Mouse (Mus musculus): ENCODE data around the gene Pfkl. TPM values are rescaled to one million over a fixed set of nuclear protein-coding genes. Genes with fewer than 3 reads are reported as not detected.

The Pfkl gene
- polyA plus RNA-seq (2016; fragmentation: Nextera tagmentation; extraction: Ambion mirVana), result 203 and 242 TPM in 2 replicates

- Histone ChIP-seq H3K4me3 (peak within 1 kb of the TSS; percentile 83), H3K4me1 (peaks cover 47% of the 10 kb centered on the region)
- WGBS, result 1% methylated on average over 9 of the region's 9 CpGs
Observed at GRCm38 (mm10) chr10:78009945-78010293, at the start of gene Pfkl. Pfkl (minus strand) TSS chr10:78010083.

GRCm38 (mm10) chr10:78057056-78057455, 47.2 kb upstream of the Pfkl start:
- Histone ChIP-seq H3K4me1 (no peaks in the 10 kb centered on the region), H3K36me3 (no peaks in the 10 kb centered on the region), H3K27me3 (ENCODE audit: low read depth, poor library complexity, severe bottlenecking) (no peaks in the 10 kb centered on the region), H3K27ac (replicated peaks) (no peak overlapping the region), H3K4me3 (no peak overlapping the region), H3K9me3 (replicated peaks) (no peaks in the 10 kb centered on the region)
- DNase-seq (ENCODE audit: low spot score), result no peak
- 92% methylated on average over 8 of the region's 8 CpGs for WGBS

More at GRCm38 (mm10) chr10:78009945-78010293, at the start of gene Pfkl:
- peaks cover 21% of the 10 kb centered on the region for H3K36me3 ChIP-seq
- peak within 1 kb of the TSS; percentile 98 for H3K27ac ChIP-seq (replicated peaks)
- H3K9me3 ChIP-seq (replicated peaks), result no peaks in the 10 kb centered on the region; the same call in 1 of the 2 replicates
- DNase-seq (ENCODE audit: low spot score), result no peak
- H3K27me3 ChIP-seq (ENCODE audit: low read depth, poor library complexity, severe bottlenecking), result peaks cover 8% of the 10 kb centered on the region; the same call in 1 of the 2 replicates

GRCm38 (mm10) chr10:78054633-78055565, 45.0 kb upstream of the Pfkl start:
- H3K4me1 ChIP-seq, result no peaks in the 10 kb centered on the region
- no peaks in the 10 kb centered on the region for H3K9me3 ChIP-seq (replicated peaks)
- no peaks in the 10 kb centered on the region for H3K27me3 ChIP-seq (ENCODE audit: low read depth, poor library complexity, severe bottlenecking)
- DNase-seq (ENCODE audit: low spot score), result no peak
- no peak overlapping the region for H3K27ac ChIP-seq (replicated peaks)
- whole genome bisulfite sequencing, result 68% methylated on average over 19 of the region's 19 CpGs
- H3K36me3 ChIP-seq, result no peaks in the 10 kb centered on the region
- H3K4me3 ChIP-seq, result no peak overlapping the region

GRCm38 (mm10) chr10:78049519-78050035, 39.7 kb upstream of the Pfkl start:
- no peak overlapping the region for H3K27ac ChIP-seq (replicated peaks)
- H3K9me3 ChIP-seq (replicated peaks), result no peaks in the 10 kb centered on the region
- no peak overlapping the region for H3K4me3 ChIP-seq
- peaks cover 2% of the 10 kb centered on the region; the same call in 1 of the 2 replicates for H3K27me3 ChIP-seq (ENCODE audit: low read depth, poor library complexity, severe bottlenecking)
- DNase-seq (ENCODE audit: low spot score), result no peak
- WGBS, result 57% methylated on average over 11 of the region's 11 CpGs
- 0 out of 2 replicates have a peak, but pooled peaks cover 3% of the 10 kb centered on the region for H3K4me1 ChIP-seq
- H3K36me3 ChIP-seq, result no peaks in the 10 kb centered on the region

- WGBS, result 91% methylated on average over 9 of the region's 10 CpGs
- Histone ChIP-seq H3K27me3 (ENCODE audit: low read depth, poor library complexity, severe bottlenecking) (peaks cover 7% of the 10 kb centered on the region), H3K36me3 (no peaks in the 10 kb centered on the region), H3K4me3 (no peak overlapping the region), H3K4me1 (peaks cover 10% of the 10 kb centered on the region), H3K27ac (replicated peaks) (no peak overlapping the region), H3K9me3 (replicated peaks) (no peaks in the 10 kb centered on the region)
- DNase-seq (ENCODE audit: low spot score), result no peak
Observed at GRCm38 (mm10) chr10:78048061-78048730, 38.3 kb upstream of the Pfkl start.

GRCm38 (mm10) chr10:78046388-78046787, 36.5 kb upstream of the Pfkl start:
- no peak overlapping the region for H3K27ac ChIP-seq (replicated peaks)
- no peak for DNase-seq (ENCODE audit: low spot score)
- H3K36me3 ChIP-seq, result no peaks in the 10 kb centered on the region
- H3K9me3 ChIP-seq (replicated peaks), result no peaks in the 10 kb centered on the region
- peaks cover 13% of the 10 kb centered on the region for H3K4me1 ChIP-seq
- H3K27me3 ChIP-seq (ENCODE audit: low read depth, poor library complexity, severe bottlenecking), result peaks cover 18% of the 10 kb centered on the region
- whole genome bisulfite sequencing, result 81% methylated on average over 4 of the region's 4 CpGs
- no peak overlapping the region for H3K4me3 ChIP-seq

- H3K4me3 ChIP-seq, result no peak overlapping the region
- no peak for DNase-seq (ENCODE audit: low spot score)
- H3K36me3 ChIP-seq, result no peaks in the 10 kb centered on the region
- peaks cover 12% of the 10 kb centered on the region for H3K4me1 ChIP-seq
- no peaks in the 10 kb centered on the region for H3K9me3 ChIP-seq (replicated peaks)
- WGBS, result 62% methylated on average over 1 of the region's 1 CpGs
- H3K27ac ChIP-seq (replicated peaks), result no peak overlapping the region
- peaks cover 18% of the 10 kb centered on the region for H3K27me3 ChIP-seq (ENCODE audit: low read depth, poor library complexity, severe bottlenecking)
Observed at GRCm38 (mm10) chr10:78044531-78044930, 34.6 kb upstream of the Pfkl start.

GRCm38 (mm10) chr10:78043406-78043836, 33.5 kb upstream of the Pfkl start, which contains the start of gene Aire:
Aire (minus strand) TSS chr10:78043610.
- H3K4me3 ChIP-seq, result peak within 1 kb of the TSS; percentile 47
- H3K27ac ChIP-seq (replicated peaks), result peak within 1 kb of the TSS; percentile 74
- 1% methylated on average over 27 of the region's 27 CpGs for WGBS
- peaks cover 18% of the 10 kb centered on the region for H3K27me3 ChIP-seq (ENCODE audit: low read depth, poor library complexity, severe bottlenecking)
- DNase-seq (ENCODE audit: low spot score), result peak; percentile 73
- H3K4me1 ChIP-seq, result peaks cover 10% of the 10 kb centered on the region
- H3K36me3 ChIP-seq, result no peaks in the 10 kb centered on the region
- H3K9me3 ChIP-seq (replicated peaks), result no peaks in the 10 kb centered on the region

GRCm38 (mm10) chr10:78042697-78043405, 33.0 kb upstream of the Pfkl start:
- 64% methylated on average over 14 of the region's 14 CpGs for WGBS
- H3K36me3 ChIP-seq, result no peaks in the 10 kb centered on the region
- peak overlapping the region; percentile 47 for H3K4me3 ChIP-seq
- peak overlapping the region; percentile 74 for H3K27ac ChIP-seq (replicated peaks)
- peaks cover 10% of the 10 kb centered on the region for H3K4me1 ChIP-seq
- no peak for DNase-seq (ENCODE audit: low spot score)
- no peaks in the 10 kb centered on the region for H3K9me3 ChIP-seq (replicated peaks)
- H3K27me3 ChIP-seq (ENCODE audit: low read depth, poor library complexity, severe bottlenecking), result peaks cover 18% of the 10 kb centered on the region

- no peak for DNase-seq (ENCODE audit: low spot score)
Observed at GRCm38 (mm10) chr10:78042096-78042495, 32.2 kb upstream of the Pfkl start.

GRCm38 (mm10) chr10:78041647-78042046, 31.8 kb upstream of the Pfkl start, which contains the start of gene Dnmt3l:
Dnmt3l (plus strand) TSS chr10:78041947.
- H3K4me3 ChIP-seq, result no peak within 1 kb of the TSS
- no peak for DNase-seq (ENCODE audit: low spot score)
- 95% methylated on average over 5 of the region's 5 CpGs for WGBS

More at GRCm38 (mm10) chr10:78042096-78042495, 32.2 kb upstream of the Pfkl start:
- Histone ChIP-seq H3K27me3 (ENCODE audit: low read depth, poor library complexity, severe bottlenecking) (peaks cover 18% of the 10 kb centered on the region), H3K27ac (replicated peaks) (no peak overlapping the region), H3K4me1 (peaks cover 10% of the 10 kb centered on the region), H3K4me3 (no peak overlapping the region), H3K9me3 (replicated peaks) (no peaks in the 10 kb centered on the region), H3K36me3 (no peaks in the 10 kb centered on the region)
- WGBS, result 77% methylated on average over 7 of the region's 7 CpGs

GRCm38 (mm10) chr10:78037139-78037538, 27.3 kb upstream of the Pfkl start:
- Histone ChIP-seq H3K27ac (replicated peaks) (no peak overlapping the region), H3K4me3 (no peak overlapping the region), H3K36me3 (no peaks in the 10 kb centered on the region), H3K4me1 (no peaks in the 10 kb centered on the region), H3K9me3 (replicated peaks) (no peaks in the 10 kb centered on the region), H3K27me3 (ENCODE audit: low read depth, poor library complexity, severe bottlenecking) (peaks cover under 1% of the 10 kb centered on the region; the same call in 1 of the 2 replicates)
- no peak for DNase-seq (ENCODE audit: low spot score)
- 81% methylated on average over 4 of the region's 4 CpGs for WGBS

More at GRCm38 (mm10) chr10:78041647-78042046, 31.8 kb upstream of the Pfkl start, which contains the start of gene Dnmt3l:
- Histone ChIP-seq H3K4me1 (peaks cover 10% of the 10 kb centered on the region), H3K27me3 (ENCODE audit: low read depth, poor library complexity, severe bottlenecking) (peaks cover 18% of the 10 kb centered on the region), H3K27ac (replicated peaks) (no peak within 1 kb of the TSS), H3K9me3 (replicated peaks) (no peaks in the 10 kb centered on the region), H3K36me3 (no peaks in the 10 kb centered on the region)

Measured in midbrain, embryonic 10.5 days (tissue).